Mouse (Mus musculus) left cerebral cortex, adult 8-10 months (tissue): Measurements from ENCODE around the gene Gm4924. TPM values are rescaled to one million over a fixed set of nuclear protein-coding genes. Genes with fewer than 3 reads are reported as not detected.

Experiments
- DNase-seq, 2 experiments: peaks; one replicate each; pipeline ENCODE4 v3.0.0; 2022; ENCODE audit warnings: low spot score in 2 of 2
- total RNA-seq, 4 experiments: library from RNA; stranded (reverse); gene quantifications; 2 replicates each; pipeline ENCODE4 v1.2.4; 2022

Gene Gm4924
- total RNA-seq: 10 to 100 TPM in 2 of 4 experiments, 1 to 10 TPM in 2; 8.8 to 13.4 (median 10.1) TPM

DNA sequence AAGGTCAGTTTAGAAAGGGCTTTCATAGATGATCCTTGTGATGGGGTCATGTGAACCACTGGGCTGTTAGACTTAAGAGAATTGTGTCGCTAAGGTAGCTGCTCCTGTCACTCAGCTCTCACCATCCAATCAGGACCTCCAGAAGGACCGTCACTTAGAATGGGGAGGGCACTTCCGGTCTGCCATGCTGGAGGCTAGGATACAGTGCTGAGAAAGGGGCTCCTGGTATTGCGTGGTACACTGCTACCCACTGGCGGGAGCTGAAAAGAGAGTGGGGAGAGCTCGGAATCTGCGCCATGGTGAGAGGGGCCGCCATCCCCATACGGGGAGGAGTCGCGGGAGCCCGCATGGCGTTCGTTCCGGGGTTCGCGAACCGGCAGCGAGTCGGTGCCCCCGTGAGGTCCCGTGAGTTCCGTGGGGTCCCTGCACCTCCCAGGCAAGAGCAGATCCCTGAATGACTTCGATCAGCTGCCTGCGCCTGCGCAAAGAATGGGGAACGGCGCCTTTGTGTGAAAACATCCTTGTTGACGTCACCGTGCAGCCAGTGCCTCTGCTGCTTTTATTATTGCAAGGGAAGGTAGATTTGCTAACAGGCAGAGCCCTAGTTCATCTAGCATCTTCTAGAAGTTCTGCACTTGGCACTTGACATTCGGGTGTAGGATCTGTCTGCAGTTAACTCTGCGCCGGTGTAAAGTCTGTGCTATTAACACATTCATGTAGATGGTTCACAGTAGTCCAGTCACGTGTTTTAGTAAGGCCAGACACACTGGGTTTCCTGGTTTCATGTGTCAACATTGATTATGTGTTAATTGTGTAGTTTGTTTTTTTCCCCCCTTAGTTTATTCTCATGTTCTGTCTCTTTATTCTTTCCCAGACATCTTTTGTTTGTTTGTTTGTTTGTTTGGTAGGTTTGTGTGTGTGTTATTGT, at the start of gene Gm4924:
Gene Gm4924 (plus strand): TSS at position 173 of the 928 bp plus-strand sequence.
- peak; percentile 75 to 86 for DNase-seq

DNA sequence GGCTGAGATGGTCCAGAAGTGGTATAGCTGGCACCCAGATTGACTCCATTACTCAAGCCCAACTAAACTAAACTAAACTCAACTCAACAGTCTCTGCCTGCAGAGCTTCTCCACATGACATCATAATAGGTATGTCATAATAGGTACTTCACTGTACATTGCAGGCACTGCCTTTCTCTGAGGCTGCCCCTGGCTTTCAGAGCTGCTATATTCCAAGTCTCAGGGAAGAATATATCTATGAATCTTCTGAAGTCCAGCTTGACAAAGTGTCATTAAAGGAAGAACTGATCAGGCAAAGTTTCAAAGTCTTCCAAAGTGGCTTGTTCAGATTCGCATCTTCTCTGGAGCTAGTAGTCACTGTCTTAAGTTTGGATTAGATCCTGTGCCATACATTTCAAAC, 37.6 kb upstream of the Gm4924 start, which contains the start of gene 4932415D10Rik:
Gene 4932415D10Rik (minus strand): TSS at position 101 of the 400 bp plus-strand sequence.
- DNase-seq: no peak

DNA sequence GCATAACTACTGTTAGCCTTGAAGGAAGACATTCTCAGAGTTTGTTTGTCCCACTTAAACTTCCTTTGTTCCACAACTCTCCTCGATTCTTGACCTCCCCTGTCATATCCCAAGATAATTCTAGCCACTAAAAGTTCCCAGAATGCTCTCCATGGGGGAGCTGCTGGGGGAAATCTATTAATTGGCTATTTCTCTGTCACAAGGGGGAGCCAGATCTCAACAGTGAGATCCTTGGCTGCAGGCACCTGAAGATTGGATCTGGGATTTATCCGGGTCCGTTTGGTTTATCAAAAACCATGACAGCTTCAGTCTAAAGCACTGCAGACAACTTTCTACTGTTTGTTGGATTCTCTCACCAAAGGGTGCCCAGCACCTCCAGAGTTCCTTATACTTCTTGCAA, 33.9 kb upstream of the Gm4924 start:
- DNase-seq: no peak

DNA sequence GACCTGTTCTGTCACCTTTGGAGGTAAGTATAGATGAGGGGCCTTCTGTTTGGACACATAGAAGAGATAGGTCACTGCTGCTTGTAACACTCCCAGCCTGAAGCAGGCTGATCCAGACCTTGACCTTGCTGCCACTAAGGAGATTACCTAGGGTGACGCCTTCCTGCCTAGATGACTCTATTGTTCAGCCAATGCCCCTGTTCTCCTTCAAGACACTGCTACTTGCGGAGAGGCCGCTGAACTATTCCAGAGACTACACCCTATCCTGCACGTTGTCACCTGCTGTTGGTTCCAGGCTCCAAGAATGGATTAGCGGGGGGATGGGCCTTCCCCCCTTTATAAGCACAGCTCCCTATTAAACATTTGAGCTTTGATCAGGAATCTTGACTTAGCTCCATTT, 24.2 kb upstream of the Gm4924 start:
- DNase-seq: no peak

DNA sequence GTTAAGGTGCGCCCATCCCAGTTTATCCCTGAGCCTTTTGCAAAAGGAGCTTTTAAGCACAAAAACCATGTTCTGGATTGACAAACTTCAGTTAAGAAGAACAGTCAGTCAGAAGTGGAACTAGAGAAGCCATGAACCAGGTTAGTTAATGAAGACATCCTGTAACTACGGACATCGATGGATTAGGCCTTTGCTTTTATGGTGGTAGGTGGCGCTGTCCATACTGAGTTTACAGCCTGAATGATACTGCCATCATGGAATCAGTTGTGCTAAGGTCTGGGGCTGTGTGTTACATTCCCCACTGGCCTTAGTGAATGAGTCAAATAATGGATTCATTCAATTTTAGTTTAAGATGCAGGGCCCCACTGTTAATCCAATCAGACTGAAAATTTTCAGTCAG, 1.3 kb downstream of the Gm4924 start:
- no peak for DNase-seq

DNA sequence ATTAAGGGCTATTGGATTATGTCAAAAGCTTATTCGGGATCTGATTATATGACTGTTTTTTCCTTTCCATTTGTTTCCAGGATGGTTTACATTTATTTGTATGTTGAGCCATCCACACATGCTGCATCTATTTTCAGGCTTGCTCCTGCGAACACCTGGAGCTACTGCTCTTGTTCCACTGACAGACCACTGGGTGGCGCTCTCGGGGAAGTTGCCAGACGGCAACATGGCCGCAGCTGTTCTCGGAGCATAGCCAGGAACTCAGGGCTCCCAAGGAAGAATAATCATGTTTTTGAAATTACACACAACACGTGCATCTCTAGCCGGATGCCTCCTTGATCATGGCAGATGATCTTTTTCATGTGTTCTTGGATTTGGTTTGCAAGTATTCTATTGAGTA, 7.9 kb downstream of the Gm4924 start:
- no peak for DNase-seq

DNA sequence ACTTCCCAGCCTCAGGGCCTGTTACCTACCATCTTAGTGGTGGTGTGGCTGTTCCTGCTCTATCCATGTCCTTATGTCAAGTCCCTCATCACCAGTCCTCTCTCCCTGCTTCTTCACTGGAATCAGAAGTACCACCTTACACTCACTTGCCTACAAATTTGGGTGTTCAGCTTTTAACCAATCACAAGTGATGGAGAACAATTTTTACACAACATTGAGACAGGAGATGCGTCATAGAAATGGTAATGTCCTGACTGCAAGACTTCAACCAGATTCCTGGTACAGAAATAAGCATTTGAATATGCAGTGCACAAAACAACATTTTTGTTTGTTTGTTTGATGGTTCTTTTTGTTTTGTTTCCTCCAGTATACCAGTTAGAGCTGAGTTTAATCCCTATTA, 28.9 kb downstream of the Gm4924 start:
- no peak for DNase-seq

DNA sequence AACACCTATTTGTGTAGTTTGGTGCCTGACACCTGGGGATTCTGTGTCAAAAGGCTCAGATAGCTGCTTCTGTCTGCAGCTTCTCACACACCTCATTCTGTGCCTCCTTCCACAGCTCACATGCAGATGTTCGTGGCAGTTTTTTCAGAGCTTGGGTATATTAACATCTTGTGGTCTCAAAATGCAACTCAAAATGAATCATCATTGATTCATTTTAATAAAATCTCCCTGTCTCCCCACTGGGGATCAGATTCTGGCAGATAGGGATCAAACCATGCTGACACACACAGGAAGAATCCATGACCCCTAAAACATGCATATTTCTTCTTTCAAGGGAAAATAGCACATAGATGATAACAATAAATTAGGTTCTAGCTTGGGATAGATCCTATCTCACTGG, 55.5 kb downstream of the Gm4924 start:
- no peak for DNase-seq

DNA sequence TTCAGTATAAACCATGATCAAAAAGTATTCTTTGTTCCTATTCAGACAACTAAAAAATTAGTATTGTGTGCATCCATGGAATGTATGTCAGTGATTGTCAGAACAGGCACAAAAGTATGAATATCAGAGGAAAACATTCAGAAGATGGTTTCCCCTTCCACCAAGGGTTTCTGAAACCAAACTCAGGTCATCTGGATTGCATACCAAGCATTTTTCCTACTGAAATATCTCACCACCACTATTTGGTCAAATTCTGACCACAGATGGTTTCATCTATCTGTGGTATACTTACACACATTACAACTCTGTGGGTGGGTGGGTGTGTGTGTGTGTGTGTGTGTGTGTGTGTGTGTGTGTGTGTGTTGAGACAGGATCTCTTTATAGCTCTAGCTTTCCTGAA, 69.6 kb downstream of the Gm4924 start:
- DNase-seq: no peak

Other genes starting within 250 kb of the Gm4924 start
- 10 to 100 TPM in 1 of 4 experiments, 1 to 10 TPM in 3; 7.9 to 10.3 (median 8.3) TPM for gene AU041133, start 226.2 kb upstream of the Gm4924 start, total RNA-seq
- gene Zfp938, start 113.0 kb upstream of the Gm4924 start, total RNA-seq: 10 to 100 TPM; 19.3 to 23.9 (median 21.8) TPM
- gene 4932415D10Rik, start 37.7 kb upstream of the Gm4924 start, total RNA-seq: under 1 TPM in 2 of 4 experiments, not detected in 2; 0.04 to 0.09 TPM
- not detected for gene Gm1553, start 138.4 kb downstream of the Gm4924 start, total RNA-seq